8 mouse cellular contexts compared by ENCODE assay signal in the genomic region with DNA sequence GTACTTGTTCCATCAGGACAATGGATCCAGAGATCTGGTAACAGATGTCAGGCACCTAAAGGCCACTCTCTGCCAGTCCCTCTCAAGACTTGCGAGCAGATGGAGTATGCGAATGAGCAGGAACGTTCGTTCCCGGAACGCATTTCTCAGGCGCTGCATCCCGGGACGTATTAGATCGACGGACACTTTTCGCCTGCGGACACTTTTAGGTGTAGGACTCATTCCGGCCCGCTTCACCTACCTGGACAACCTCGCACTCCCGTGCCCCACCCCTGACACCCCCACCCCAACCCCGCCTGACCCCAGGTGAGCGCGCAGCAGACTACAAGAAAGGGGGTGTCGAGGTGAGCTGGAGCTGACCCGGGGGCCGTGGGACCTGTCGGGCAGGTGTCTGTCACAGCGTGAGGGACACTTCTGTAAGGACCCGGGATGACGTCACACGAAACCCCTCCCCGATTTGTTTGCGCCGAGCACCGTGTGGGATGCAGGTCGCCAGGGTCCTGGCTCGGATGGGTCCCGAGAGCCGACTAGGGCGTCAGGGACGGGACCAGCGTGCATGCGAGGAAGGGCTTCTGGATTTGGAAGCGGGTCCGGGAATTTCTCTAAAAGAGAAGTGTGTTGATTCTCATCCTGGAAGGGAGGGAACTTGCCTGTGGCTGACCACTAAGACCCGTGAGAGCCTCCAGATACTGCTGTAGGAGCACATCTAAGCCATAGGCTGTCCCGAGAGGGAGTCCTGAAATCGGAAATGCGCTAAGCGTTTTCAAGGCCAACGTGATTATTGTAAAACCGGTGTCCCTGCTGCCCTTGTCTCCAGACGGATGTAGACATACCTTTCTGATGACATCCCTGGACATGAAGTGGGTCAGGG. TPM values are rescaled to one million over a fixed set of nuclear protein-coding genes. Genes with fewer than 3 reads are reported as not detected.
DNase-seq lines count a peak whose midpoint lies in the region; ATAC-seq and TF ChIP-seq lines count a peak whose summit lies in the region.

Acsf3 (plus strand) TSS at position 202 of the 871 bp plus-strand sequence.

- peak; percentile 59 for ATAC-seq in embryonic facial prominence, embryonic 15.5 days (ENCODE audit: insufficient number of reproducible peaks, low FRiP score, low TSS enrichment, low read depth)
- peak; percentile 26; the same call in 1 of the 2 replicates for ATAC-seq in limb, embryonic 15.5 days (ENCODE audit: insufficient number of reproducible peaks, low FRiP score, low TSS enrichment, low read depth)
- ATAC-seq in monocyte, adult 5-6 weeks (replicated peaks; ENCODE audit: insufficient number of reproducible peaks, low FRiP score, low TSS enrichment, poor library complexity, severe bottlenecking), result peak; percentile 74
- ATAC-seq in stomach, embryonic 14.5 days (ENCODE audit: insufficient number of reproducible peaks, insufficient read depth, low FRiP score, low read depth), result peak; percentile 67; the same call in 1 of the 2 replicates

- H3K4me1 ChIP-seq in embryonic facial prominence, embryonic 15.5 days, result peaks cover 13% of the 10 kb centered on the region
- H3K4me1 ChIP-seq in limb, embryonic 15.5 days, result peaks cover 12% of the 10 kb centered on the region
- no peaks in the 10 kb centered on the region for H3K4me1 ChIP-seq in stomach, embryonic 14.5 days (ENCODE audit: control insufficient read depth, insufficient read depth, low read length)

- no peaks in the 10 kb centered on the region for H3K79me2 ChIP-seq in C2C12 (ENCODE audit: control insufficient read depth, insufficient read depth)

- no peaks in the 10 kb centered on the region for H3K27me3 ChIP-seq in C2C12 (ENCODE audit: control insufficient read depth, insufficient read depth, insufficient read length)
- peaks cover 8% of the 10 kb centered on the region; the same call in 1 of the 2 replicates for H3K27me3 ChIP-seq in embryonic facial prominence, embryonic 15.5 days
- H3K27me3 ChIP-seq in limb, embryonic 15.5 days, result no peaks in the 10 kb centered on the region
- H3K27me3 ChIP-seq in stomach, embryonic 14.5 days (ENCODE audit: control insufficient read depth, insufficient read depth, low read length), result no peaks in the 10 kb centered on the region

- no peaks in the 10 kb centered on the region for H3K79me3 ChIP-seq in C2C12 (ENCODE audit: low read depth)

- no peaks in the 10 kb centered on the region for H3K9me3 ChIP-seq in embryonic facial prominence, embryonic 15.5 days (replicated peaks)
- no peaks in the 10 kb centered on the region for H3K9me3 ChIP-seq in limb, embryonic 15.5 days
- H3K9me3 ChIP-seq in stomach, embryonic 14.5 days (ENCODE audit: control insufficient read depth, low read depth, low read length), result no peaks in the 10 kb centered on the region

- WGBS in embryonic facial prominence, embryonic 15.5 days, result 1% methylated on average over 50 of the region's 50 CpGs
- WGBS in limb, embryonic 15.5 days, result under 1% methylated on average over 50 of the region's 50 CpGs
- 1% methylated on average over 50 of the region's 50 CpGs for WGBS in stomach, embryonic 14.5 days

- H3K36me3 ChIP-seq in C2C12 (ENCODE audit: control insufficient read depth, insufficient read depth), result no peaks in the 10 kb centered on the region
- H3K36me3 ChIP-seq in embryonic facial prominence, embryonic 15.5 days, result peaks cover 9% of the 10 kb centered on the region; the same call in 1 of the 2 replicates
- H3K36me3 ChIP-seq in limb, embryonic 15.5 days, result peaks cover 12% of the 10 kb centered on the region
- H3K36me3 ChIP-seq in stomach, embryonic 14.5 days (ENCODE audit: control insufficient read depth, insufficient read depth, low read length), result no peaks in the 10 kb centered on the region

- H3ac ChIP-seq in C2C12 (ENCODE audit: control insufficient read depth, insufficient read length, low read depth), result peak within 1 kb of the TSS; percentile 95

- no peak within 1 kb of the TSS for H3K27ac ChIP-seq in embryonic facial prominence, embryonic 15.5 days (replicated peaks)
- H3K27ac ChIP-seq in limb, embryonic 15.5 days, result no peak within 1 kb of the TSS
- H3K27ac ChIP-seq in stomach, embryonic 14.5 days (ENCODE audit: low read length), result no peak within 1 kb of the TSS

- H3K4me3 ChIP-seq in C2C12 (ENCODE audit: insufficient read depth, poor library complexity, severe bottlenecking), result peak within 1 kb of the TSS; percentile 64
- H3K4me3 ChIP-seq in embryonic facial prominence, embryonic 15.5 days (replicated peaks), result peak within 1 kb of the TSS; percentile 88
- peak within 1 kb of the TSS; percentile 79 for H3K4me3 ChIP-seq in limb, embryonic 15.5 days
- H3K4me3 ChIP-seq in stomach, embryonic 14.5 days (ENCODE audit: low read depth, low read length), result peak within 1 kb of the TSS; percentile 82

- TF ChIP-seq CTCF in C2C12 (IDR thresholded peaks at IDR 0.05; ENCODE audit: control insufficient read depth, insufficient read depth, insufficient read length), result no peak

- peak; percentile 56 to 59 for DNase-seq in adrenal gland, postnatal 36 days
- peak; percentile 33 for DNase-seq in heart, adult 8-10 months (ENCODE audit: low spot score)
- DNase-seq in kidney, adult 8-10 months, result peak; percentile 35 to 66

- peak within 1 kb of the TSS; percentile 88 for H3K4me2 ChIP-seq in embryonic facial prominence, embryonic 15.5 days (replicated peaks)
- peak within 1 kb of the TSS; percentile 86 for H3K4me2 ChIP-seq in limb, embryonic 15.5 days
- peak within 1 kb of the TSS; percentile 89 for H3K4me2 ChIP-seq in stomach, embryonic 14.5 days (replicated peaks; ENCODE audit: low read depth, low read length)

- peak within 1 kb of the TSS; percentile 82 for H3K9ac ChIP-seq in embryonic facial prominence, embryonic 15.5 days
- peak within 1 kb of the TSS; percentile 82 for H3K9ac ChIP-seq in limb, embryonic 15.5 days
- H3K9ac ChIP-seq in stomach, embryonic 14.5 days (replicated peaks; ENCODE audit: low read depth, low read length), result peak within 1 kb of the TSS; percentile 60

TF ChIP-seq in C2C12, 6 proteins besides CTCF, POLR2A, EP300 and RAD21:
- TF ChIP-seq MYOD1 (IDR thresholded peaks at IDR 0.05; ENCODE audit: control insufficient read depth, insufficient read length, low read depth), result no peak
- no peak for TF ChIP-seq MAX (IDR thresholded peaks at IDR 0.05)
- no peak for TF ChIP-seq CEBPB (IDR thresholded peaks at IDR 0.05; ENCODE audit: low read depth)
- TF ChIP-seq MYOG (IDR thresholded peaks at IDR 0.05; ENCODE audit: control insufficient read depth, extremely low read depth, insufficient read length), result no peak
- no peak for TF ChIP-seq USF1 (IDR thresholded peaks at IDR 0.05; ENCODE audit: low read depth)
- no peak for TF ChIP-seq FOSL1 (IDR thresholded peaks at IDR 0.05; ENCODE audit: insufficient read depth, low read length, poor library complexity, severe bottlenecking)

RNA-seq across cellular contexts. Expression of gene Acsf3, which starts in this region (rescaled TPM):
- 6.1 TPM for polyA plus RNA-seq in C2C12 (2012; fragmentation: generic; extraction: Trizol)
- total RNA-seq in adrenal gland, postnatal 36 days (2021), result 10 to 100 TPM; 41.1 TPM
- 17.1 and 17.2 TPM in 2 replicates for polyA plus RNA-seq in embryonic facial prominence, embryonic 15.5 days (2015; fragmentation: Nextera tagmentation; extraction: Ambion mirVana)
- 10 to 100 TPM; 35.2 to 36.2 (median 35.3) TPM for total RNA-seq in heart, adult 8-10 months (2022)
- polyA plus RNA-seq in limb, embryonic 15.5 days (2015; fragmentation: Nextera tagmentation; extraction: Ambion mirVana), result 17.6 and 18.1 TPM in 2 replicates
- total RNA-seq in monocyte, adult 5-6 weeks (2017), result 2.6 to 6.0 TPM (median 4.1 TPM) in 3 replicates
- 15.9 and 20.8 TPM in 2 replicates for polyA plus RNA-seq in stomach, embryonic 14.5 days (2014; fragmentation: Nextera tagmentation; extraction: Ambion mirVana)
